Comparison of ENCODE assay signal across 8 mouse cellular contexts in genomic region chr5:43990316-43990715, GRCm38 (mm10). TPM values are rescaled to one million over a fixed set of nuclear protein-coding genes. Genes with fewer than 3 reads are reported as not detected.
DNase-seq lines count a peak whose midpoint lies in the region; ATAC-seq and TF ChIP-seq lines count a peak whose summit lies in the region.

No protein-coding gene starts in this region.

- no peaks in the 10 kb centered on the region for H3K36me3 ChIP-seq in intestine, embryonic 14.5 days (ENCODE audit: control insufficient read depth, insufficient read depth, low read length)
- no peaks in the 10 kb centered on the region for H3K36me3 ChIP-seq in intestine, embryonic 16.5 days (ENCODE audit: control insufficient read depth, insufficient read depth, low read length)
- no peaks in the 10 kb centered on the region for H3K36me3 ChIP-seq in E14TG2a.4 (ENCODE audit: insufficient read depth, low read length)
- no peaks in the 10 kb centered on the region for H3K36me3 ChIP-seq in neural tube, embryonic 11.5 days (ENCODE audit: control insufficient read depth, insufficient read depth, low read length)

- H3K27me3 ChIP-seq in intestine, embryonic 14.5 days (replicated peaks; ENCODE audit: control insufficient read depth, insufficient read depth, low read length): no peaks in the 10 kb centered on the region
- H3K27me3 ChIP-seq in intestine, embryonic 16.5 days (replicated peaks; ENCODE audit: control insufficient read depth, insufficient read depth, low read length): no peaks in the 10 kb centered on the region
- no peaks in the 10 kb centered on the region for H3K27me3 ChIP-seq in E14TG2a.4 (ENCODE audit: insufficient read depth, low read length)
- no peaks in the 10 kb centered on the region for H3K27me3 ChIP-seq in neural tube, embryonic 11.5 days (ENCODE audit: control insufficient read depth, insufficient read depth, low read length)

- H3K4me1 ChIP-seq in intestine, embryonic 14.5 days (replicated peaks; ENCODE audit: control insufficient read depth, insufficient read depth, low read length): no peaks in the 10 kb centered on the region
- H3K4me1 ChIP-seq in intestine, embryonic 16.5 days (ENCODE audit: control insufficient read depth, insufficient read depth, low read length): no peaks in the 10 kb centered on the region
- peaks cover 6% of the 10 kb centered on the region for H3K4me1 ChIP-seq in E14TG2a.4 (replicated peaks; ENCODE audit: low read depth, low read length)
- H3K4me1 ChIP-seq in neural tube, embryonic 11.5 days (ENCODE audit: control insufficient read depth, insufficient read depth, low read length): no peaks in the 10 kb centered on the region

- no peaks in the 10 kb centered on the region for H3K9me3 ChIP-seq in intestine, embryonic 14.5 days (ENCODE audit: control insufficient read depth, low read length)
- no peaks in the 10 kb centered on the region for H3K9me3 ChIP-seq in intestine, embryonic 16.5 days (ENCODE audit: control insufficient read depth, low read length)
- peaks cover 6% of the 10 kb centered on the region; the same call in 1 of the 2 replicates for H3K9me3 ChIP-seq in E14TG2a.4 (ENCODE audit: low read length)
- no peaks in the 10 kb centered on the region for H3K9me3 ChIP-seq in neural tube, embryonic 11.5 days (ENCODE audit: control insufficient read depth, low read length)

- no peak overlapping the region for H3K27ac ChIP-seq in intestine, embryonic 14.5 days (ENCODE audit: low read depth)
- H3K27ac ChIP-seq in intestine, embryonic 16.5 days (ENCODE audit: low read length): no peak overlapping the region
- no peak overlapping the region for H3K27ac ChIP-seq in neural tube, embryonic 11.5 days (ENCODE audit: low read depth, low read length)

- peak; percentile 98 for TF ChIP-seq CTCF in E14TG2a.4 (conservative IDR thresholded peaks at IDR 0.05; ENCODE audit: low read length)
- TF ChIP-seq CTCF in brain, embryonic 14.5 days (IDR thresholded peaks at IDR 0.05; ENCODE audit: borderline replicate concordance, extremely low read depth, insufficient read depth, insufficient read length): peak; percentile 67; the same call in 1 of the 2 replicates

- no peak overlapping the region for H3K9ac ChIP-seq in intestine, embryonic 14.5 days (ENCODE audit: low read length)
- no peak overlapping the region for H3K9ac ChIP-seq in intestine, embryonic 16.5 days (ENCODE audit: low read depth, low read length)
- no peak overlapping the region for H3K9ac ChIP-seq in neural tube, embryonic 11.5 days (ENCODE audit: low read length)

- TF ChIP-seq POLR2A in brain, embryonic 14.5 days (IDR thresholded peaks at IDR 0.05; ENCODE audit: borderline replicate concordance, extremely low read depth, insufficient read depth, insufficient read length, poor library complexity, severe bottlenecking): no peak

- ATAC-seq in intestine, embryonic 14.5 days (replicated peaks; ENCODE audit: low FRiP score, low TSS enrichment, low read depth): no peak
- no peak for ATAC-seq in intestine, embryonic 16.5 days
- ATAC-seq in neural tube, embryonic 11.5 days (ENCODE audit: insufficient read depth, low FRiP score, low TSS enrichment): no peak

- H3K4me2 ChIP-seq in intestine, embryonic 14.5 days (ENCODE audit: low read length): no peak overlapping the region
- H3K4me2 ChIP-seq in intestine, embryonic 16.5 days (ENCODE audit: low read depth, low read length): no peak overlapping the region
- no peak overlapping the region for H3K4me2 ChIP-seq in neural tube, embryonic 11.5 days (ENCODE audit: low read depth)

- peak; percentile 73 for DNase-seq in intestine, embryonic 14.5 days (ENCODE audit: low spot score)
- DNase-seq in brain, embryonic 14.5 days (ENCODE audit: low read depth): peak; percentile 39
- peak; percentile 17 to 33 for DNase-seq in frontal cortex, postnatal 36 days (ENCODE audit: low spot score in 2 of 2)
- peak; percentile 6 to 19 for DNase-seq in layer of hippocampus, postnatal 36 days
- DNase-seq in neural tube, embryonic 11.5 days (ENCODE audit: low spot score): peak; percentile 59
- DNase-seq in thymus, postnatal 25 days: peak; percentile 78

- H3K4me3 ChIP-seq in intestine, embryonic 14.5 days (ENCODE audit: low read depth, low read length): no peak overlapping the region
- no peak overlapping the region for H3K4me3 ChIP-seq in intestine, embryonic 16.5 days (ENCODE audit: low read length)
- no peak overlapping the region for H3K4me3 ChIP-seq in E14TG2a.4 (replicated peaks; ENCODE audit: low read length)
- H3K4me3 ChIP-seq in neural tube, embryonic 11.5 days (ENCODE audit: low read depth, low read length): no peak overlapping the region

- WGBS in intestine, embryonic 14.5 days: 47% methylated on average over 6 of the region's 6 CpGs
- WGBS in intestine, embryonic 16.5 days: 58% methylated on average over 6 of the region's 6 CpGs
- 56% methylated on average over 6 of the region's 6 CpGs for WGBS in neural tube, embryonic 11.5 days

RNA-seq across cellular contexts. Expression of gene Fgfbp1, which starts 8.7 kb away (rescaled TPM):
- polyA plus RNA-seq in intestine, embryonic 14.5 days (2014; fragmentation: Nextera tagmentation; extraction: Ambion mirVana): 28.7 and 28.8 TPM in 2 replicates
- 135 and 144 TPM in 2 replicates for polyA plus RNA-seq in intestine, embryonic 16.5 days (2015; fragmentation: Nextera tagmentation; extraction: Ambion mirVana)
- 4.7 and 4.9 TPM in 2 replicates for polyA plus RNA-seq in brain, embryonic 14.5 days (2012; rRNA removed)
- under 1 TPM; 0.27 to 0.66 TPM for total RNA-seq in layer of hippocampus, postnatal 36 days (2021)
- polyA plus RNA-seq in neural tube, embryonic 11.5 days (2014; fragmentation: Nextera tagmentation; extraction: Ambion mirVana): 0.93 and 1.5 TPM in 2 replicates

Comparison
In these comparisons a context has a peak if more than half of its experiments do, and no peak if none do; other contexts are left out.
1. DNase-seq: peak in every context shown above with its lines; median percentile 78 in thymus, postnatal 25 days; 73 in intestine, embryonic 14.5 days; 59 in neural tube, embryonic 11.5 days; 39 in brain, embryonic 14.5 days; 25 in frontal cortex, postnatal 36 days; 12 in layer of hippocampus, postnatal 36 days.